ENCODE assay signal across 12 mouse cellular contexts in the genomic region with DNA sequence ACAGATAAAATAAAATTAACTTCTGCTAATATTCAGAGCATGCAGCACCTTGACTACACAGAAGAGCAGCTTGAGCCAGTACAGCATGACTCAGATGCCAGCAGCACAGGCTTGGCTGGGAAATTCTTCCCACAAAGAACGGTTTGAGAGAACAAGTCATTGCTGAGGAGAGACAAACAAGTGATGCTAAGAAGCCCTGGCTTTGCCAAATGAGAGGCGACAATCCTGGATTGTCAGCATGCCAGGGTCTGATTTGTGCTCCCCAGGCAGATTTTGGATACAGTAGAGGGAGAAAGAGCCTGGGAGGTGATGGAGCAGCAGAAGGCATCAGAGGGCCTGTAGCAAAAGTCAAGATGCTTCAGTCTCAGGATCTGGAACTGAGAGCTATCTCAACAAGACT. TPM values are rescaled to one million over a fixed set of nuclear protein-coding genes. Genes with fewer than 3 reads are reported as not detected.
DNase-seq lines count a peak whose midpoint lies in the region; ATAC-seq lines count a peak whose summit lies in the region.
"Had no signal": no experiment of that assay in that cellular context is flagged by ENCODE, and none has a peak within 500 bp of the region (broad histone marks: within the 10 kb centered on the region; RNA-seq: fewer than 3 reads in every experiment).

No protein-coding gene starts in this region.

- no peaks in the 10 kb centered on the region for H3K36me3 ChIP-seq in midbrain, embryonic 14.5 days (ENCODE audit: control insufficient read depth, insufficient read depth, low read length)
- no peaks in the 10 kb centered on the region for H3K36me3 ChIP-seq in midbrain, embryonic 15.5 days (replicated peaks)
- no peaks in the 10 kb centered on the region for H3K36me3 ChIP-seq in kidney, embryonic 15.5 days
- H3K36me3 ChIP-seq: embryonic facial prominence, embryonic 12.5 days; limb, embryonic 12.5 days; lung, embryonic 15.5 days had no signal

- H3K4me1 ChIP-seq in midbrain, embryonic 14.5 days (ENCODE audit: control insufficient read depth, insufficient read depth, low read length): no peaks in the 10 kb centered on the region
- H3K4me1 ChIP-seq in midbrain, embryonic 15.5 days: no peaks in the 10 kb centered on the region
- H3K4me1 ChIP-seq in kidney, embryonic 15.5 days: no peaks in the 10 kb centered on the region
- H3K4me1 ChIP-seq: embryonic facial prominence, embryonic 12.5 days; limb, embryonic 12.5 days; lung, embryonic 15.5 days had no signal

- ATAC-seq in midbrain, embryonic 14.5 days (ENCODE audit: low FRiP score, low TSS enrichment): no peak
- ATAC-seq in midbrain, embryonic 15.5 days (replicated peaks): no peak
- ATAC-seq in kidney, embryonic 15.5 days (replicated peaks; ENCODE audit: low FRiP score): no peak

- no peak overlapping the region for H3K9ac ChIP-seq in midbrain, embryonic 14.5 days (replicated peaks; ENCODE audit: low read length)
- no peak overlapping the region for H3K9ac ChIP-seq in midbrain, embryonic 15.5 days
- no peak overlapping the region for H3K9ac ChIP-seq in kidney, embryonic 15.5 days
- H3K9ac ChIP-seq: embryonic facial prominence, embryonic 12.5 days; limb, embryonic 12.5 days; lung, embryonic 15.5 days had no signal

- no peak overlapping the region for H3K4me3 ChIP-seq in midbrain, embryonic 14.5 days (replicated peaks; ENCODE audit: low read depth, low read length)
- no peak overlapping the region for H3K4me3 ChIP-seq in midbrain, embryonic 15.5 days
- no peak overlapping the region for H3K4me3 ChIP-seq in kidney, embryonic 15.5 days (replicated peaks)
- H3K4me3 ChIP-seq: embryonic facial prominence, embryonic 12.5 days; limb, embryonic 12.5 days; lung, embryonic 15.5 days had no signal

- no peak overlapping the region for H3K27ac ChIP-seq in midbrain, embryonic 14.5 days (replicated peaks; ENCODE audit: low read depth, low read length)
- no peak overlapping the region for H3K27ac ChIP-seq in midbrain, embryonic 15.5 days
- no peak overlapping the region for H3K27ac ChIP-seq in kidney, embryonic 15.5 days
- H3K27ac ChIP-seq: embryonic facial prominence, embryonic 12.5 days; limb, embryonic 12.5 days; lung, embryonic 15.5 days had no signal

- 73% methylated on average over 2 of the region's 2 CpGs for WGBS in midbrain, embryonic 14.5 days
- WGBS in midbrain, embryonic 15.5 days: 62% methylated on average over 2 of the region's 2 CpGs
- 79% methylated on average over 2 of the region's 2 CpGs for WGBS in kidney, embryonic 15.5 days

- no peak overlapping the region for H3K4me2 ChIP-seq in midbrain, embryonic 14.5 days (ENCODE audit: low read length)
- H3K4me2 ChIP-seq in midbrain, embryonic 15.5 days: no peak overlapping the region
- no peak overlapping the region for H3K4me2 ChIP-seq in kidney, embryonic 15.5 days
- H3K4me2 ChIP-seq: embryonic facial prominence, embryonic 12.5 days; limb, embryonic 12.5 days; lung, embryonic 15.5 days had no signal

- H3K9me3 ChIP-seq in midbrain, embryonic 14.5 days (ENCODE audit: control insufficient read depth, low read length): no peaks in the 10 kb centered on the region
- no peaks in the 10 kb centered on the region for H3K9me3 ChIP-seq in midbrain, embryonic 15.5 days
- no peaks in the 10 kb centered on the region for H3K9me3 ChIP-seq in kidney, embryonic 15.5 days (replicated peaks)
- H3K9me3 ChIP-seq: embryonic facial prominence, embryonic 12.5 days; limb, embryonic 12.5 days; lung, embryonic 15.5 days had no signal

- DNase-seq in midbrain, embryonic 14.5 days: peak; percentile 12
- DNase-seq in cerebellum, postnatal 25 days: peak; percentile 63 to 74
- peak; percentile 25 to 26 for DNase-seq in layer of hippocampus, postnatal 25 days (ENCODE audit: extremely low spot score in 1 of 2, low spot score in 1 of 2)
- DNase-seq in lung, postnatal 25 days (ENCODE audit: low spot score): no peak
- DNase-seq in gastrocnemius, postnatal 10 days: no peak
- DNase-seq: heart, postnatal 36 days; kidney, adult 8-10 months had no signal

- H3K27me3 ChIP-seq in midbrain, embryonic 14.5 days (ENCODE audit: control insufficient read depth, insufficient read depth, low read length): no peaks in the 10 kb centered on the region
- H3K27me3 ChIP-seq in midbrain, embryonic 15.5 days (replicated peaks): no peaks in the 10 kb centered on the region
- no peaks in the 10 kb centered on the region for H3K27me3 ChIP-seq in kidney, embryonic 15.5 days
- H3K27me3 ChIP-seq: embryonic facial prominence, embryonic 12.5 days; limb, embryonic 12.5 days; lung, embryonic 15.5 days had no signal

RNA-seq across cellular contexts. Expression of a gene that starts 18.2 kb away (rescaled TPM):
- 6.2 and 8.1 TPM in 2 replicates for polyA plus RNA-seq in midbrain, embryonic 14.5 days (2014; fragmentation: Nextera tagmentation; extraction: Ambion mirVana)
- polyA plus RNA-seq in midbrain, embryonic 15.5 days (2015; fragmentation: Nextera tagmentation; extraction: Ambion mirVana): 9.9 and 10.6 TPM in 2 replicates
- 10 to 100 TPM in 1 of 2 experiments, 1 to 10 TPM in 1; 8.5 to 10.2 TPM for total RNA-seq in layer of hippocampus, postnatal 25 days (2021)
- polyA plus RNA-seq in kidney, embryonic 15.5 days (2015; fragmentation: Nextera tagmentation; extraction: Ambion mirVana): 9.8 and 11.5 TPM in 2 replicates
- total RNA-seq in gastrocnemius, postnatal 10 days (2021): 10 to 100 TPM; 15.8 to 20.9 TPM

Comparison
In these comparisons a context has a peak if more than half of its experiments do, and no peak if none do; other contexts are left out.
1. DNase-seq: peak in midbrain, embryonic 14.5 days (single experiment), cerebellum, postnatal 25 days (2 of 2) and layer of hippocampus, postnatal 25 days (2 of 2); none in lung, postnatal 25 days (single experiment) and gastrocnemius, postnatal 10 days (single experiment).